Mouse (Mus musculus): ENCODE results near the gene St3gal3. TPM values are rescaled to one million over a fixed set of nuclear protein-coding genes. Genes with fewer than 3 reads are reported as not detected.

The St3gal3 gene
- polyA plus RNA-seq, 1 experiment from 2014 or later = 10.9 TPM

DNA sequence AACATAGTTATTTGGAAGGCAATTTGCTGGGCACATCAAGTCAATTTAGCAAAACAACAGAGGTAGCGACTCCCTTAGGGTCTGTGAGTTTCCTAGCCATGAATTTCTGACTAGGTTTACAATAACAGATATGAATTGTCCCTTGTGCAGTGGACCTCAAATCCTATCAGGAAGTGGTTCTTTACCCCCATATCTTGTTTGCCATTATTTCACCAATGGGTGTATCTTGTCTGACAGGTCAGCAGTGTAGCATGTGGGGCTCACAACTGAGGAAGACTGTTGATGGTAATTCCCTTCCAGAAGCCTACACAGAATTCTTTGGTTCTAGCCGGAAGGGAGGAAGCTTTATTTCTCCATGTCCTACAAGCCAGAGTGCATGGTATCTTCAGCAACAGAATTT is 213.4 kb downstream of the St3gal3 start:
- H3K4me1 ChIP-seq = peaks cover 2% of the 10 kb centered on the region
- no peaks in the 10 kb centered on the region for H3K36me3 ChIP-seq
- no peak for ATAC-seq (ENCODE audit: low FRiP score)
- H3K9ac ChIP-seq = no peak overlapping the region
- peaks cover 37% of the 10 kb centered on the region for H3K27me3 ChIP-seq
- 96% methylated on average over 2 of the region's 2 CpGs for WGBS
- H3K27ac ChIP-seq = no peak overlapping the region
- H3K4me3 ChIP-seq = no peak overlapping the region
- H3K9me3 ChIP-seq (replicated peaks) = no peaks in the 10 kb centered on the region
- H3K4me2 ChIP-seq (replicated peaks) = no peak overlapping the region

DNA sequence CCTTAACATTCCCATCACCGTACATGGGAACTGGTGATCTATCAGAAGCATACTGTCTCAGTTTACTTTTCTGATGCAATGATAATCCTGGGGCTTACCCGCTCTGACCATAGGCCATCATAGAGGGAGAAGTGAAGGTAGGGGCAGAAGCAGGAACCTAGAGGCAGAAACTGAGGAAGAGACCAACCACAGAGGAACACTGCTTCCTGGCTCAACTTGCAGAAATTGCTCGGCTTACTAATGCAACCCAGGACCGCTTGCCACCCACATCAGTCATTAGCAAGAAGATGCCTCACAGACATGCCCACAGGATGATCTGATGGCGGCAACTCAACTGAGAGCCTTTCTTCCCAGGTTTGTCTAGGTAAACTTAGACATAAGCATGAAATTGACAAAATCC is 216.0 kb downstream of the St3gal3 start:
- Histone ChIP-seq H3K4me3 (no peak overlapping the region), H3K9me3 (replicated peaks) (no peaks in the 10 kb centered on the region), H3K36me3 (no peaks in the 10 kb centered on the region), H3K4me1 (peaks cover 12% of the 10 kb centered on the region), H3K27ac (no peak overlapping the region), H3K4me2 (replicated peaks) (no peak overlapping the region), H3K27me3 (peaks cover 13% of the 10 kb centered on the region; the same call in 1 of the 2 replicates), H3K9ac (no peak overlapping the region)
- WGBS = 92% methylated on average over 5 of the region's 5 CpGs
- ATAC-seq (ENCODE audit: low FRiP score) = no peak

DNA sequence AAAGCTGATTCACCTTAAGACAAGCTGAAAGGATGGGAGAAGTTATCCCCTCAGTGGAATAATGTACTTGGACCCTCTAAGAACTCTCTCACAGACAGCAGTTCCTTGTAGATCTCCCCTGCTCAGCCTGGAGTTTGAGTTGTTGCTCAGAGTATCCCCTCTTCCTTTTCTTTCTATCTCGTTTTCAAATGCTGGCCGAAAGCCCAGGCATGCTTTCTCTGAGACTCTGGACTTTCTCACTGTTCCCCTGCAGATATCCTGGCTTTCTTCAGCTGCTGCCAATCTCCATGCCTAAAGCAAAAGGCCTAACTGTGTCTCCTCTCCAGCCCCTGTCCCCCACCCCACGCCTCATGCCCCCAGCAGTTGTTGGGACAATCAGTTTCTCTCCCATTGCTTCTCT is 216.5 kb downstream of the St3gal3 start:
- no peak overlapping the region for H3K4me3 ChIP-seq
- ATAC-seq (ENCODE audit: low FRiP score) = no peak
- H3K27me3 ChIP-seq = peaks cover 8% of the 10 kb centered on the region; the same call in 1 of the 2 replicates
- no peak overlapping the region for H3K27ac ChIP-seq
- 72% methylated on average over 3 of the region's 3 CpGs for WGBS
- H3K9ac ChIP-seq = no peak overlapping the region
- H3K4me2 ChIP-seq (replicated peaks) = no peak overlapping the region
- no peaks in the 10 kb centered on the region for H3K9me3 ChIP-seq (replicated peaks)
- peaks cover 18% of the 10 kb centered on the region for H3K4me1 ChIP-seq
- H3K36me3 ChIP-seq = no peaks in the 10 kb centered on the region

DNA sequence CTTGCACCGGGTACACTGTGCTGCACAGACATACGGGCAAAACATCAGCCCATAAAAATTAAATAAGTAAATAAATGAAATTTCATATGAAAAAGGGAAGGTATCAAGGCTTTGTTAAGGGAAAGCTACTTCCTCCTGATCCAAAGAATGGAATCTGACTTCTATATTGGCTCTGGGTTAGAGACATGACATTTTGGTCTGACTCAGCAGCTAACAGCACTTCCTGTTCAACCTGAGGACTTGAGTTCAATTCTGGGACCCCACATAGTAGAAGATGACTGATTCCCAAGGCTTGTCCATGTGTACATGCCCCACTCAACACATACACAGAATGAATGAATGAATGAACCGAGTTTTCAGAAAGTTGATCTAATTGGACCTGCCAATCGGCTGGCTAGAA is 216.9 kb downstream of the St3gal3 start:
- Histone ChIP-seq H3K4me2 (replicated peaks) (no peak overlapping the region), H3K4me3 (no peak overlapping the region), H3K27me3 (peaks cover 5% of the 10 kb centered on the region; the same call in 1 of the 2 replicates), H3K27ac (no peak overlapping the region), H3K36me3 (no peaks in the 10 kb centered on the region), H3K9me3 (replicated peaks) (no peaks in the 10 kb centered on the region), H3K4me1 (peaks cover 22% of the 10 kb centered on the region), H3K9ac (no peak overlapping the region)
- no peak for ATAC-seq (ENCODE audit: low FRiP score)
- 96% methylated on average over 4 of the region's 4 CpGs for WGBS

DNA sequence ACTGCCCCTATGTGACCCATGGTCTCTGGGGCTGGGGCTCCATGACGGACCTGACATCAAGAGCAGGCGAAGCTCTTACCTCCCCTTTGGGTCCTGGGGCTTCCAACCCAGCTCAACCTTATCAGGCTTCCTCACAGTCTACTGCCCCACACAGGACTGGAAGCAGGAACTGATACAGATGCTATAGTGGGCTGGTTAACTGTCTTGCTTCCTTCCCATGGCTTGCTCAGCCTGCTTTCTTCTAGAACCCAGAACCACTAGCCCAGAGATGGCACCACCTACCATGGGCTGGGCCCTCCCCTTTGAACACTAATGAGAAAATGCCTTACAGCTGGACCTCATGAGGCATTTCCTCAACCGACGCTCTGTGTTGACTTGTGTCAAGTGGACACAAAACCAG is 217.3 kb downstream of the St3gal3 start:
- H3K4me2 ChIP-seq (replicated peaks) = no peak overlapping the region
- 92% methylated on average over 4 of the region's 4 CpGs for WGBS
- H3K27me3 ChIP-seq = peaks cover 2% of the 10 kb centered on the region; the same call in 1 of the 2 replicates
- H3K36me3 ChIP-seq = no peaks in the 10 kb centered on the region
- H3K4me3 ChIP-seq = no peak overlapping the region
- H3K9ac ChIP-seq = no peak overlapping the region
- H3K27ac ChIP-seq = no peak overlapping the region
- H3K9me3 ChIP-seq (replicated peaks) = no peaks in the 10 kb centered on the region
- H3K4me1 ChIP-seq = peaks cover 25% of the 10 kb centered on the region
- ATAC-seq (ENCODE audit: low FRiP score) = no peak

DNA sequence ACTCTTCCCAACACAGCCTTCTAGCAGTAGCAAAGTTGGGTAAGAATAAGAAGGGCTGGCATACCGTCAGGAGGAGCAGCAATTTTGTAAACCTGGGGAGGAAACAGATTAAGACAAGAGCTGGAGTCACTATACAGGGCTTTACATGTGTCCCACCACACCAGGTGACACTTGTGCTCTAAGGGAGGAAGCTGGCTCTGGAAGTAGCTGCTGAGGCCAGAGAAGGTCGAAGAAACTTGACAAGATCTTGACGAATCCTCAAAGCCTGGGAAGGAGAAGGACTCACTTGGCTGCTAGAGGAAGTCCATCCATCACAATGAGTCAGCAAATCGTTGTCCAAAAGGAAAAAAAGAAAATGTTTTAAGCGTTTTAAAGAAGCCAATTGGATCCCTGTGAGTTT is 218.3 kb downstream of the St3gal3 start:
- H3K4me3 ChIP-seq = no peak overlapping the region
- H3K4me1 ChIP-seq = peaks cover 34% of the 10 kb centered on the region
- WGBS = 86% methylated on average over 5 of the region's 5 CpGs
- H3K9ac ChIP-seq = no peak overlapping the region
- peaks cover 8% of the 10 kb centered on the region for H3K36me3 ChIP-seq
- no peaks in the 10 kb centered on the region for H3K27me3 ChIP-seq
- H3K9me3 ChIP-seq (replicated peaks) = no peaks in the 10 kb centered on the region
- H3K27ac ChIP-seq = no peak overlapping the region
- no peak for ATAC-seq (ENCODE audit: low FRiP score)
- no peak overlapping the region for H3K4me2 ChIP-seq (replicated peaks)

DNA sequence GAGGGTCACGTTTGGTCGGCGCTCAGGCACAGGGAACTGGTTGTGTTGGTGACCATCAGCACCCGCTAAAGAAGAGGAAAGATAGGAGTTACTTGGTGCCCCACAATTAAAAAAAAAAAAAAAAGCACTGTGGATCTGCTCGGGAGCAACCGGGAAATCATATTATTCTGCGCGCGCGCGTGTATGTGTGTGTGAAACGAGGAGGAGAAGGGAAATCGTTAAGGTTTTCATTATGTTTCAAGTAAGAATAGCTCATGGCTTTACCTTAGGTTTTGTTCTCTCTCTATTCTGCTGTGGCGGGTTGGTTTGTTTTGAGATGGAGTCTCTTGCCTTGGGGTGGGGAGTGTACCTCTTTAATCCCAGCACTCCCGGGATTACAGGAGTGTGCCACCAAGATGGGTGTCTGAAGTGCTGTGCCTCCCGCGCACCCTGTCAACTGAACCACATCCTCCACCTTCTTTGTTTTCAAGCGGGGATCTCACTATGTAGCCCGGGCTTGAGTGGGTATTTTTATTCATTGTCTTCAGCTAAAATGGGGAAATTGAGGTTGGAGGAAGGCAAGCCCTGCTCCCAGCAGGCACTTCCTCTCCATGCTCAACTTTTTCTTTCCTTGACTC is 219.1 kb downstream of the St3gal3 start:
- peaks cover 13% of the 10 kb centered on the region for H3K36me3 ChIP-seq
- peak overlapping the region; percentile 98 for H3K4me2 ChIP-seq (replicated peaks)
- H3K9ac ChIP-seq = peak overlapping the region; percentile 89
- peak overlapping the region; percentile 73 for H3K27ac ChIP-seq
- WGBS = 12% methylated on average over 19 of the region's 19 CpGs
- H3K27me3 ChIP-seq = no peaks in the 10 kb centered on the region
- no peaks in the 10 kb centered on the region for H3K9me3 ChIP-seq (replicated peaks)
- ATAC-seq (ENCODE audit: low FRiP score) = peak; percentile 1; the same call in 1 of the 2 replicates
- H3K4me3 ChIP-seq = peak overlapping the region; percentile 80
- peaks cover 40% of the 10 kb centered on the region for H3K4me1 ChIP-seq

DNA sequence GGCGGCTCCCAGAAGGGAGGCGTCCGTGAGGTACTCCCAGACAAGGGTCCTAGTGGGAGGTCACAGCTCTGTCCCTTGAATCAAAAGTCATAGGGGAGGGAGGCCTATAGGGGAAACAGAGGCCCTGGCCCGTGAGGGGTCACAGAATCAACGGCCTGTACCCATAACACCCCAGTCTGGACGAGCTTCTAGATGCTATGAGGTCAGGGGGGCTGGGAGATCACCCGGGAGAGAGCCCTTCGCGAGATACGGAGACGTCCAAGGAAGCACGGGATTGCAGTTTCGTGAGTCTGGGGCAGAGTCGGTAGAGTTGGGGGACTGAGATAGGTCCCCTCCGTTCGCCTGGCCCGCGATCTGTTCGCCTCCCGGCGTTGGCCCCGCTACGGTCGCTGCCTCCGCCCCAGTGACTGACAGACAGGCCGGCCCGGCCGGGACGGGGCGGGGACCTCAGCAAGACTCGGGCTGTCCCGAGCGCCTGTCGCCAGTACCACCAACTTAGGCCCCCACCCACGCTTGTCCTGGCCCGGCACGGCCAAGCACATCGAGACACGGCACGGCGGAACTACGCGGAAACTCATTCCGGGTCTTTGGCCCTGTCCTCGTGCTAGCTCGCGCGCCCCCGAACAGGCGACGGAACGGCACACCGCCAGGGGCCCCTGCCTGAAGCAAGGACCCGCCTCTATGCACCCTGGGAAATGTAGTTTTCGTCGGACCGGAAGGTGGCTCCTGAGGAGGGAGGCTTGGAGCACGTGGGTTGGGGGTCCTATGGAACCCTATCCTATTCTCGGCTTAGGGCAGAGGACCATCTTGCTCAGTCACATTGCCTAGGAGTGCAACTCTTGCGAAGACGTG is 219.9 kb downstream of the St3gal3 start, which contains the start of gene Ipo13:
Ipo13 (minus strand) TSS at position 409 of the 852 bp plus-strand sequence.
- ATAC-seq (ENCODE audit: low FRiP score) = peak; percentile 95
- Histone ChIP-seq H3K9ac (peak within 1 kb of the TSS; percentile 89), H3K4me1 (peaks cover 48% of the 10 kb centered on the region), H3K27me3 (no peaks in the 10 kb centered on the region), H3K27ac (peak within 1 kb of the TSS; percentile 73), H3K36me3 (peaks cover 17% of the 10 kb centered on the region), H3K4me3 (peak within 1 kb of the TSS; percentile 80), H3K9me3 (replicated peaks) (no peaks in the 10 kb centered on the region), H3K4me2 (replicated peaks) (peak within 1 kb of the TSS; percentile 98)
- WGBS = under 1% methylated on average over 61 of the region's 61 CpGs

DNA sequence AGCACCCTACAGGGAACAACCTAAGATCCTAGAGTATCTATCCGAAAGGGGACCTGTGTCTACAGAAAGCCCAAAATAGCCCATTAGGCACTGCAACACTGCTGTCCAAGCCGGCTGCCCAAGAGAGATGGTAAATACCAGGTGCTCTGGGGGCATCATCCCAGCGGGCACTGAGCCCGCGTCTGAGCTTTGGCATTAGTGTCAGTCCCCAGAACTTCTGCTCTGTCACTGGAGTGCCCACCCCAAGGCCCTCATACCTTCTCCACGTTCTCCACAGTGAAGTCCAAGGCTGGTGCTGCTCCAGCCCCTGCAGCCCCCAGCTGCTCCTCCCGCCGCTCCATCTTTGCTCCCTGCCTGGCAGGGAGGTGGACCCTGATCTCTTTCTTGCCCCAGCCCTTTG is 220.7 kb downstream of the St3gal3 start:
- ATAC-seq (ENCODE audit: low FRiP score) = peak; percentile 6
- 21% methylated on average over 8 of the region's 8 CpGs for WGBS

DNA sequence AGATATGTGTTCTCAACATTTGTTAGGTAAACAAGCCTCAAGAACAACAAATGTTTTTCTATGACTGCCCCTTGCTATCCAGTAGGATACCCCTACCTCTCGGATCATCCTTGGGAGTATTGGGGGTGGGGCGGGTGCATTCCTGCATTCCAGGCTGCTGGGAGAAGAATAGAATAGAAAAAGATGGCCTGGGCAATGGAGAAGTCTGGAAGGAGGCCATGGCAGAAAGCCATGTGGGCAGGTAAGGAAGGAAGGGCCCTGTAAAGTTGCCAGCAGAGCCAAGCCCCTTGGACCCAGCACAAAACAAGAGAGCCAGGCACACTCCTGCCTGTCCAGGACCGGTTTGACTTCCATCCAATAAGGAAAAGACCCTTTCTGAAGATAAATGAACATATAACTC is 221.3 kb downstream of the St3gal3 start:
- Histone ChIP-seq H3K36me3 (peaks cover 20% of the 10 kb centered on the region), H3K9me3 (replicated peaks) (no peaks in the 10 kb centered on the region), H3K9ac (peak overlapping the region; percentile 89), H3K27me3 (no peaks in the 10 kb centered on the region), H3K27ac (no peak overlapping the region), H3K4me2 (replicated peaks) (peak overlapping the region; percentile 98), H3K4me1 (peaks cover 62% of the 10 kb centered on the region), H3K4me3 (peak overlapping the region; percentile 80)
- 50% methylated on average over 3 of the region's 3 CpGs for WGBS
- no peak for ATAC-seq (ENCODE audit: low FRiP score)

More for the DNA sequence above, 220.7 kb downstream of the St3gal3 start:
- Histone ChIP-seq H3K9ac (peak overlapping the region; percentile 89), H3K4me3 (peak overlapping the region; percentile 80), H3K4me2 (replicated peaks) (peak overlapping the region; percentile 98), H3K4me1 (peaks cover 55% of the 10 kb centered on the region), H3K36me3 (peaks cover 20% of the 10 kb centered on the region), H3K27me3 (no peaks in the 10 kb centered on the region), H3K27ac (no peak overlapping the region), H3K9me3 (replicated peaks) (no peaks in the 10 kb centered on the region)

DNA sequence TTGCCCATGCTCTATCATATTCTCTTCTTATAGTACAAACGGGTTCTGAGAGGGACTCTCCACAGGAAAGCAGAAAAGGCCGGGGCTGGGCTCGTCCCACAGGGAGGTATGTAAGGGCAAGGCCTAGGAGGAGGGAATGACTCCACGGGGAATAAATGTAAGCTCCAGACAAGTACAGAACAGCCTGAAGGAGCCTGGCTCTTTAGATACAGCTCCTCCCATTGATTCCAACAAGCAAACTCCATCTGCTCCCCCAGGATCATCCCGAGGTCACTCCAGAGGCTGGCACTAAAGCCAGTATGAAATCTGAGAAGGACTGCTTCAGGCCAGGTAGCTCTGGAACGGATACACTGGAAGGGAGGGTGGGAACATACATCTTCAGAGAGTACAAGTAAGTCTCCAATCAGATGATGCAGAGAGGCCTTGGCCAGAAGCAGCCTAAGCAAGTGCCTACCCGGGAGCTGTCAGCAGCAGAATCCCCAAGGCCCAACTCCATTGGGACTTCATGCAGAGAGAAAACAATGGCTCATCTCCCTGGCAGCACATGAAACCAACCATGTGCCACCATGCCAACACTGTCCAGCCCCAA is 221.9 kb downstream of the St3gal3 start:
- peak overlapping the region; percentile 40; the same call in 1 of the 2 replicates for H3K27ac ChIP-seq
- H3K9ac ChIP-seq = peak overlapping the region; percentile 89
- no peak for ATAC-seq (ENCODE audit: low FRiP score)
- peaks cover 67% of the 10 kb centered on the region for H3K4me1 ChIP-seq
- H3K9me3 ChIP-seq (replicated peaks) = no peaks in the 10 kb centered on the region
- H3K36me3 ChIP-seq = peaks cover 20% of the 10 kb centered on the region
- H3K4me3 ChIP-seq = peak overlapping the region; percentile 80
- H3K4me2 ChIP-seq (replicated peaks) = peak overlapping the region; percentile 98
- WGBS = 60% methylated on average over 7 of the region's 7 CpGs
- no peaks in the 10 kb centered on the region for H3K27me3 ChIP-seq

DNA sequence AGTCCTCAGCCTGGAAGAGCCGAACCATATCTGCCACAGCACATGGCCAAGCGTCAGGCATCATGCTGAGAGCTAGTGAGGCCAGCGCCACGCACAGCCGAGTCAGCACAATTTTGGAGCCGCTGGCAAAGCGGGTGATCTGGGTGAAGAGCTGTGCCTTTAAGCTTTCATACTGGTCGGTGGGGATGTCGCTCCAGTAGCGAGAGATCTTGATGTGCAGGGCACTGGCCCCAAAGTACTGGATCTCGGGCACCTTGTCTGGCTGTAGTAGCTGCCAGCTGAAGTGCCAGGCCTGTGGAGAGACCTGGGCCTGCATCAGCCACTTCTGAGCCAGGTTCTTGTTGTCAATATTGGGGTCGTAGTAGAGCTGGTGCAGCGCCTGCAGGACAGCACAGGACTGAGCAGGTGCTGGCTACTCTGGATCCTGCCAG is 222.6 kb downstream of the St3gal3 start:
- ATAC-seq (ENCODE audit: low FRiP score) = no peak
- Histone ChIP-seq H3K4me3 (no peak overlapping the region), H3K4me1 (peaks cover 71% of the 10 kb centered on the region), H3K9me3 (replicated peaks) (no peaks in the 10 kb centered on the region), H3K36me3 (peaks cover 20% of the 10 kb centered on the region), H3K27me3 (no peaks in the 10 kb centered on the region), H3K27ac (no peak overlapping the region), H3K4me2 (replicated peaks) (peak overlapping the region; percentile 98; the same call in 1 of the 2 replicates), H3K9ac (no peak overlapping the region)
- WGBS = 94% methylated on average over 13 of the region's 13 CpGs

Data from hindbrain, embryonic 12.5 days (tissue).